Mouse (Mus musculus): ENCODE measurements around the gene 1700017D01Rik.

The 1700017D01Rik gene

DNA sequence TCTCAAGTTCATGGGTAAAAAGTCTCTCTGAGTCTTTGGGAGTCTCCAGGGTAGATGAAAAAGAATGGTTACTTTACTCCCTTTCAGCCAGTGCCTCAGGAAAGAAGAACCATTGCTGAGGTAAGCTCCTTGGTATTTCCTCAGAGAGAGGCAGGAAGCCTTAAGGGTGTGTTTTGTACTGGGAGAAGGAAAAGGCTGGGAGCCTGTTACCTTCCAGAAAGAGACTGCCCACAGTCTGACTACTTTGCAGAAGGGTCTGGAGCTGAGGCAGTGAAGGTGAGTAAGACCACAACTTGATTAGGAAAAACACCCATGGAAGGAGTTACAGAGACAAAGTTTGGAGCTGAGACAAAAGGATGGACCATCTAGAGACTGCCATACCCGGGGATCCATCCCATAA is 82.2 kb downstream of the 1700017D01Rik start:
- DNase-seq (ENCODE audit: low read depth in 2 of 2, low spot score in 2 of 2), result no peak

DNA sequence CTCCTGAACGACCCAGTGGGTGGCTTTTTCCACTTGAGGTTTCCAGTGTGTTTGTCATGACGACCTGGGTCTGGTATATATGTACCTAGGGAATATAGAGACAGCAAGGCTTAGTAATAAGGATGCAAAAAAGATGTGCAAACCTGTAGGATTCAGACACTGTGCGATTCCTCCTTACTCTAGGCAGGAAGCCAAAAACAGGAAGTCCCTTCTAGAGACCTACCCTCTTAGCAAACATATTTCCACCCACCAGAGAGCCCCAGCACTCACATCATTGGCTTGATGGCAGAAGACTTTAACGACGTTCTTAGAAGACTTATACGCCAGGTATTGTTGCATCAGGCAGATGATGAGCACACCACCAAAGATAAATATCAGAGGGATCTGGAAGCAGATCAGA is 82.7 kb downstream of the 1700017D01Rik start:
- DNase-seq (ENCODE audit: low read depth in 2 of 2, low spot score in 2 of 2), result peak in 1 of 2 experiments; percentile 44
